Mouse (Mus musculus) gonadal fat pad, adult 2 months (tissue): ENCODE results near the gene Vps35l. TPM values are rescaled to one million over a fixed set of nuclear protein-coding genes. Genes with fewer than 3 reads are reported as not detected.

Experiments used
- DNase-seq: peaks from one replicate; pipeline ENCODE4 v3.0.0-alpha.2; 2012; ENCODE audit warnings: low read depth
- polyA plus RNA-seq: library from polyadenylated mRNA; depleted of rRNA; stranded (reverse); fragments of >200 nt; gene quantifications from 2 replicates; pipeline ENCODE4 v1.2.3, GENCODE M21; 2012; rRNA removed

Gene Vps35l
- polyA plus RNA-seq = 52.2 and 53.7 TPM in 2 replicates

- DNase-seq = no peak
Observed at GRCm38 (mm10) chr7:118739975-118740531, at the start of gene Vps35l. TSS of gene Vps35l (plus strand) at chr7:118740226.

GRCm38 (mm10) chr7:118691287-118691686 lies 48.7 kb upstream of the Vps35l start:
- DNase-seq = no peak

- DNase-seq = no peak
Observed at GRCm38 (mm10) chr7:118696146-118696545, 43.9 kb upstream of the Vps35l start.

- DNase-seq = no peak
Observed at GRCm38 (mm10) chr7:118697168-118697567, 42.9 kb upstream of the Vps35l start.

- no peak for DNase-seq
Observed at GRCm38 (mm10) chr7:118698882-118699281, 41.1 kb upstream of the Vps35l start.

- DNase-seq = no peak
Observed at GRCm38 (mm10) chr7:118703144-118703561, 36.9 kb upstream of the Vps35l start.

- no peak for DNase-seq
Observed at GRCm38 (mm10) chr7:118704001-118704850, 35.8 kb upstream of the Vps35l start.

- no peak for DNase-seq
Observed at GRCm38 (mm10) chr7:118705101-118705961, 34.7 kb upstream of the Vps35l start, which contains the start of gene Gde1. TSS of gene Gde1 (minus strand) at chr7:118705778.

GRCm38 (mm10) chr7:118706051-118706450 lies 34.0 kb upstream of the Vps35l start:
- no peak for DNase-seq

GRCm38 (mm10) chr7:118706488-118706887 lies 33.5 kb upstream of the Vps35l start:
- DNase-seq = no peak

GRCm38 (mm10) chr7:118707216-118707615 lies 32.8 kb upstream of the Vps35l start:
- no peak for DNase-seq

- DNase-seq = no peak
Observed at GRCm38 (mm10) chr7:118708002-118708401, 32.0 kb upstream of the Vps35l start.

GRCm38 (mm10) chr7:118710776-118711175 lies 29.2 kb upstream of the Vps35l start:
- no peak for DNase-seq

- DNase-seq = no peak
Observed at GRCm38 (mm10) chr7:118712228-118713173, 27.5 kb upstream of the Vps35l start, which contains the start of gene Ccp110. TSS of gene Ccp110 (plus strand) at chr7:118712552.

- DNase-seq = peak; percentile 89
Observed at GRCm38 (mm10) chr7:118714873-118715272, 25.2 kb upstream of the Vps35l start.

GRCm38 (mm10) chr7:118718066-118718465 lies 22.0 kb upstream of the Vps35l start:
- DNase-seq = no peak

GRCm38 (mm10) chr7:118723927-118724326 lies 16.1 kb upstream of the Vps35l start:
- no peak for DNase-seq

GRCm38 (mm10) chr7:118725459-118725858 lies 14.6 kb upstream of the Vps35l start:
- DNase-seq = no peak

GRCm38 (mm10) chr7:118728846-118729587 lies 11.0 kb upstream of the Vps35l start:
- DNase-seq = no peak

- DNase-seq = no peak
Observed at GRCm38 (mm10) chr7:118731781-118732180, 8.2 kb upstream of the Vps35l start.
